In genomic region chr7:119849096-119849495, GRCm38 (mm10) we compare ENCODE assay signal across 9 mouse cellular contexts. TPM values are rescaled to one million over a fixed set of nuclear protein-coding genes. Genes with fewer than 3 reads are reported as not detected.
DNase-seq lines count a peak whose midpoint lies in the region; ATAC-seq lines count a peak whose summit lies in the region.
"Had no signal": no experiment of that assay in that cellular context is flagged by ENCODE, and none has a peak within 500 bp of the region (broad histone marks: within the 10 kb centered on the region; RNA-seq: fewer than 3 reads in every experiment).

No protein-coding gene starts in this region.

- no peaks in the 10 kb centered on the region for H3K4me1 ChIP-seq in limb, embryonic 10.5 days

- ATAC-seq in neutrophil, adult 5-6 weeks (ENCODE audit: extremely low read depth, insufficient number of reproducible peaks, low FRiP score, poor library complexity, severe bottlenecking), result 0 out of 2 replicates have a peak, but pooled peaks have one; percentile 36

- 0% methylated on average over 1 of the region's 1 CpGs for whole genome bisulfite sequencing in limb, embryonic 10.5 days

- H3K27ac ChIP-seq in limb, embryonic 10.5 days, result no peak overlapping the region

- H3K36me3 ChIP-seq in limb, embryonic 10.5 days, result peaks cover 56% of the 10 kb centered on the region

- H3K4me3 ChIP-seq in limb, embryonic 10.5 days, result no peak overlapping the region
- H3K4me3 ChIP-seq: erythroblast, embryonic 14.5 days had no signal

- H3K27me3 ChIP-seq in limb, embryonic 10.5 days (ENCODE audit: low read depth, poor library complexity, severe bottlenecking), result no peaks in the 10 kb centered on the region

- no peaks in the 10 kb centered on the region for H3K9me3 ChIP-seq in limb, embryonic 10.5 days (replicated peaks)

- DNase-seq in 416B (ENCODE audit: low read depth) (peak; percentile 35), NIH3T3 (ENCODE audit: low read depth) (peak; percentile 79)
- peak; percentile 82 to 87 for DNase-seq in cerebellum, postnatal 10 days
- peak; percentile 78 for DNase-seq in gastrocnemius, adult 18-20 months (ENCODE audit: low spot score)
- peak; percentile 63 to 87 for DNase-seq in kidney, adult 8-10 months
- DNase-seq in limb, embryonic 10.5 days (ENCODE audit: low spot score), result peak; percentile 70
- peak; percentile 72 for DNase-seq in urinary bladder, postnatal 14 days (ENCODE audit: low spot score)

RNA-seq across cellular contexts. Expression of gene Lyrm1, which starts 46.6 kb away (rescaled TPM):
- 10 to 100 TPM; 11.3 to 12.5 TPM for total RNA-seq in gastrocnemius, adult 18-20 months (2021)
- 6.4 and 7.2 TPM in 2 replicates for polyA plus RNA-seq in limb, embryonic 10.5 days (2016; fragmentation: Nextera tagmentation; extraction: Ambion mirVana)
- total RNA-seq in neutrophil, adult 5-6 weeks (2017), result 4.3 and 4.8 TPM in 2 replicates

RNA-seq across cellular contexts. Expression of gene Dcun1d3, which starts 47.0 kb away (rescaled TPM):
- 10 to 100 TPM; 20.3 to 21.1 TPM for total RNA-seq in gastrocnemius, adult 18-20 months (2021)
- 10.8 and 12.0 TPM in 2 replicates for polyA plus RNA-seq in limb, embryonic 10.5 days (2016; fragmentation: Nextera tagmentation; extraction: Ambion mirVana)
- total RNA-seq in neutrophil, adult 5-6 weeks (2017), result 16.2 and 20.5 TPM in 2 replicates

RNA-seq across cellular contexts. Expression of gene Eri2, which starts 55.2 kb away (rescaled TPM):
- under 1 TPM; 0.66 to 0.96 TPM for total RNA-seq in gastrocnemius, adult 18-20 months (2021)
- polyA plus RNA-seq in limb, embryonic 10.5 days (2016; fragmentation: Nextera tagmentation; extraction: Ambion mirVana), result 25.9 and 27.3 TPM in 2 replicates
- 3.3 and 3.4 TPM in 2 replicates for total RNA-seq in neutrophil, adult 5-6 weeks (2017)

RNA-seq across cellular contexts. Expression of gene Rexo5, which starts 55.3 kb away (rescaled TPM):
- total RNA-seq in gastrocnemius, adult 18-20 months (2021), result under 1 TPM; 0.12 to 0.41 TPM
- polyA plus RNA-seq in limb, embryonic 10.5 days (2016; fragmentation: Nextera tagmentation; extraction: Ambion mirVana), result 21.6 and 27.6 TPM in 2 replicates
- total RNA-seq in neutrophil, adult 5-6 weeks (2017), result 15.4 and 25.5 TPM in 2 replicates
